Mouse (Mus musculus) heart, embryonic 11.5 days (tissue): ENCODE data around the gene Cggbp1. TPM values are rescaled to one million over a fixed set of nuclear protein-coding genes. Genes with fewer than 3 reads are reported as not detected.

Experiments used
- ATAC-seq: fragments of 200-750 bp; cut with Nextera tagmentation; replicated peaks from 2 replicates; pipeline ENCODE4 v1.8.0; 2017; ENCODE audit warnings: moderate library complexity; ENCODE audit not compliant: insufficient number of reproducible peaks, low FRiP score, low TSS enrichment
- H3K27ac ChIP-seq: fragments of 300-500 bp; sonication (generic); 2 replicates; pipeline ENCODE4 v1.5.1; 2014; ENCODE audit warnings: mild to moderate bottlenecking, low read depth, low read length
- H3K27me3 ChIP-seq: fragments of 300-500 bp; sonication (generic); 2 replicates; pipeline ENCODE4 v1.6.1; 2014; ENCODE audit warnings: mild to moderate bottlenecking, low read length, mixed read lengths; ENCODE audit not compliant: control insufficient read depth, insufficient read depth
- H3K36me3 ChIP-seq: fragments of 300-500 bp; sonication (generic); 2 replicates; pipeline ENCODE4 v1.6.1; 2014; ENCODE audit warnings: mild to moderate bottlenecking, low read length, moderate library complexity, mixed read lengths; ENCODE audit not compliant: control insufficient read depth, insufficient read depth
- H3K4me1 ChIP-seq: fragments of 300-500 bp; sonication (generic); 2 replicates; pipeline ENCODE4 v1.6.1; 2014; ENCODE audit warnings: low read length; ENCODE audit not compliant: control insufficient read depth, insufficient read depth
- H3K4me2 ChIP-seq: fragments of 300-500 bp; sonication (generic); 2 replicates; pipeline ENCODE4 v1.6.1; 2014; ENCODE audit warnings: mild to moderate bottlenecking, moderate library complexity
- H3K4me3 ChIP-seq: fragments of 300-500 bp; sonication (generic); 2 replicates; pipeline ENCODE4 v1.5.1; 2014; ENCODE audit warnings: low read depth, low read length
- H3K9ac ChIP-seq: fragments of 300-500 bp; sonication (generic); 2 replicates; pipeline ENCODE4 v1.6.1; 2014; ENCODE audit warnings: mild to moderate bottlenecking, low read depth, low read length, moderate library complexity
- H3K9me3 ChIP-seq: fragments of 300-500 bp; sonication (generic); replicated peaks from 2 replicates; pipeline ENCODE4 v1.6.1; 2016; ENCODE audit warnings: low read length; ENCODE audit not compliant: control insufficient read depth
- WGBS: fragments of 180-500 bp; shearing (Covaris S2); extraction: QIAGEN DNeasy Blood & Tissue Kit; methylation state at CpG from one replicate; pipeline ENCODE4 v1.1.7; 2014; ENCODE audit not compliant: insufficient replicate concordance; 5-methylcytosine and 5-hydroxymethylcytosine counted together
- polyA plus RNA-seq: library from polyadenylated mRNA; unstranded; fragments of >200 nt; fragmentation: Nextera tagmentation; extraction: Ambion mirVana; gene quantifications from 2 replicates; pipeline ENCODE4 v1.2.1, GENCODE M21; 2014

The Cggbp1 gene
- polyA plus RNA-seq, 1 experiment from 2014 or later = 70.1 TPM

GRCm38 (mm10) chr16:64885547-64885946 is 33.8 kb downstream of the Cggbp1 start:
- Histone ChIP-seq H3K4me1 (no peaks in the 10 kb centered on the region), H3K27me3 (no peaks in the 10 kb centered on the region), H3K4me3 (no peak overlapping the region), H3K36me3 (no peaks in the 10 kb centered on the region), H3K9ac (no peak overlapping the region), H3K4me2 (no peak overlapping the region), H3K27ac (no peak overlapping the region), H3K9me3 (no peaks in the 10 kb centered on the region)
- ATAC-seq = no peak
- WGBS = 45% methylated on average over 4 of the region's 4 CpGs

GRCm38 (mm10) chr16:64889496-64889895 is 37.7 kb downstream of the Cggbp1 start:
- Histone ChIP-seq H3K9me3 (no peaks in the 10 kb centered on the region), H3K4me1 (no peaks in the 10 kb centered on the region), H3K27ac (no peak overlapping the region), H3K4me3 (no peak overlapping the region), H3K27me3 (no peaks in the 10 kb centered on the region), H3K36me3 (no peaks in the 10 kb centered on the region), H3K4me2 (no peak overlapping the region), H3K9ac (no peak overlapping the region)
- no peak for ATAC-seq
- 84% methylated on average over 3 of the region's 3 CpGs for WGBS

GRCm38 (mm10) chr16:64899084-64899483 is 47.3 kb downstream of the Cggbp1 start:
- no peaks in the 10 kb centered on the region for H3K36me3 ChIP-seq
- ATAC-seq = no peak
- no peaks in the 10 kb centered on the region for H3K9me3 ChIP-seq
- H3K4me3 ChIP-seq = no peak overlapping the region
- WGBS = 56% methylated on average over 2 of the region's 2 CpGs
- no peaks in the 10 kb centered on the region for H3K27me3 ChIP-seq
- H3K4me2 ChIP-seq = no peak overlapping the region
- H3K4me1 ChIP-seq = no peaks in the 10 kb centered on the region
- H3K27ac ChIP-seq = no peak overlapping the region
- H3K9ac ChIP-seq = no peak overlapping the region

- Histone ChIP-seq H3K9me3 (no peaks in the 10 kb centered on the region), H3K4me3 (no peak overlapping the region), H3K27me3 (no peaks in the 10 kb centered on the region), H3K9ac (no peak overlapping the region), H3K36me3 (no peaks in the 10 kb centered on the region), H3K4me2 (no peak overlapping the region), H3K4me1 (no peaks in the 10 kb centered on the region), H3K27ac (no peak overlapping the region)
- ATAC-seq = no peak
- 68% methylated on average over 2 of the region's 2 CpGs for WGBS
These were observed 51.5 kb downstream of the Cggbp1 start for GRCm38 (mm10) chr16:64903328-64903727.

GRCm38 (mm10) chr16:64907112-64907511 is 55.3 kb downstream of the Cggbp1 start:
- H3K27ac ChIP-seq = no peak overlapping the region
- ATAC-seq = no peak
- no peak overlapping the region for H3K4me2 ChIP-seq
- WGBS = 24% methylated on average over 3 of the region's 3 CpGs
- no peak overlapping the region for H3K9ac ChIP-seq
- no peaks in the 10 kb centered on the region for H3K9me3 ChIP-seq
- H3K27me3 ChIP-seq = no peaks in the 10 kb centered on the region
- H3K4me1 ChIP-seq = no peaks in the 10 kb centered on the region
- H3K4me3 ChIP-seq = no peak overlapping the region
- H3K36me3 ChIP-seq = no peaks in the 10 kb centered on the region

- Histone ChIP-seq H3K9ac (no peak overlapping the region), H3K36me3 (no peaks in the 10 kb centered on the region), H3K27ac (no peak overlapping the region), H3K4me1 (no peaks in the 10 kb centered on the region), H3K9me3 (no peaks in the 10 kb centered on the region), H3K27me3 (no peaks in the 10 kb centered on the region), H3K4me3 (no peak overlapping the region), H3K4me2 (no peak overlapping the region)
- no peak for ATAC-seq
- 74% methylated on average over 10 of the region's 10 CpGs for WGBS
These were observed 57.0 kb downstream of the Cggbp1 start for GRCm38 (mm10) chr16:64908747-64909146.

Other genes starting within 250 kb of the Cggbp1 start
- gene Csnka2ip, start 249.6 kb upstream of the Cggbp1 start, polyA plus RNA-seq = not detected in 2 replicates
- 21.4 and 22.3 TPM in 2 replicates for gene 4930453N24Rik, start 80.8 kb upstream of the Cggbp1 start, polyA plus RNA-seq
- gene Zfp654, start 344 bp upstream of the Cggbp1 start, polyA plus RNA-seq = 6.9 and 9.3 TPM in 2 replicates